Mouse (Mus musculus) megakaryocyte-erythroid progenitor cell, adult 5-6 weeks (primary cell): ENCODE measurements around the gene Tbata. TPM values are rescaled to one million over a fixed set of nuclear protein-coding genes. Genes with fewer than 3 reads are reported as not detected.

Experiments
- ATAC-seq: replicated peaks from 2 replicates; pipeline ENCODE4 v1.8.0; 2016; ENCODE audit warnings: mild to moderate bottlenecking, inconsistent platforms; ENCODE audit not compliant: severe bottlenecking, poor library complexity, low FRiP score, low TSS enrichment
- total RNA-seq, 2 experiments: library from RNA; stranded (forward) in 1 of 2; stranded (reverse) in 1 of 2; fragments of 200-1000, 215-1000 nt in 1 of 2; fragments of >200 nt in 1 of 2; fragmentation: Nextera tagmentation in 1 of 2; gene quantifications; 2 replicates each; pipeline ENCODE4 v1.2.3; 2014 to 2017

Tbata gene
- total RNA-seq, 2 experiments from 2014 or later, result not detected

DNA sequence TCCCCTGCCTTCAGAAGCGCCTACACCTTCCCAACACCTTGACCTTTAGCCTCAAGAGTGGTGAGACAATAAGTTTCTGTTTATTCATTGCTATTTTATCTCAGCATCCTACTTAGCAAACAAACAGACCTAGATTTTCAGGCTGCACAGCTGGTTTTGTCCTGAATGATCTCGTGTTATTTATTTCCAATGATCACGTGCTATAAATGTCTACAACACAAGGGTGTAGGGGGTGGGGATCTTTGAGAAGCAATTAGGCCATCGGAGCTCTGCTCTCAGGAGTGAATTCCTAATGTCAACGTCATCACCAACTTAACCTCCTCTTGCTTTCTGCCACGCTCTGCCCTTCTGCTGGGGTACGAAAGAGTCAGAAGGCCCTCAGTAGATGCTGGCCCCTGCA is 11.7 kb upstream of the Tbata start:
- no peak for ATAC-seq

DNA sequence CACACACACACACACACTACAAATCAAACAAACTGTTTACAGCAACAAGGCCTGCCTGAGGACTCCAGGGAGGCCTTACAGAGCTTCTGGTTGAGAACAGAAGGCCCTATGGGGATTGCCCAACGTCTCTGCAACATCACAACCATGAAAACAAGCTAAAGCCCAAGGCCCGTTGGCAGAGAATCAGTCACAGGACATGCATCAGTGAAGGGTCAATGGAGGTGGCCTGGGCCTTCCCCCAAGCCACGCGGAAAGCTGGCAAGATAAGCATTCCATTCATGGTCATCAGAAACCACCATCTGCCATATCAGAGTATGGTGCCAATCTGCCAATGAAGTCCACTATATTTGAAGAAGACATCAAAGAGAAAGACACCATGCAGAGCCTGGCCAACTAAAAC is 11.1 kb upstream of the Tbata start:
- ATAC-seq, result no peak

DNA sequence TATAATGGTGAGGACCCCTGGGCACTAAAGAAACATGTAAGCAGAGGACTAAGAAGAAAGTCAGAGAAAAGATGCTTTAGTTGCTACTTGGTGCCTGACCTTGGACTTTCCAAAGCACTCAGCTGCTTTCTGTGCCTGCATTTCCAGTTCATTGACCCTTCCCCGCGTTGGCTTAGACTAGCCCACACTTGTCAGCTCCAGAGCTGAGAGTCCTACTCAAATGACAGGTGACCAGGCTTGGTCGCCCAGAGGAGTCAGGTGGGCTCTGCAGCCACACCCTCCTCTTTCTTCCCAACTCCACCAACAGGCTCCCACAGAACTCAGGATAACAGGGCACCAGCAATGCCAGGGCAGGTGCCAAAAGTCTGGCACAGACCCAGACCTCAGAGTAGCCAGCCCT is 9.4 kb upstream of the Tbata start:
- ATAC-seq, result no peak

DNA sequence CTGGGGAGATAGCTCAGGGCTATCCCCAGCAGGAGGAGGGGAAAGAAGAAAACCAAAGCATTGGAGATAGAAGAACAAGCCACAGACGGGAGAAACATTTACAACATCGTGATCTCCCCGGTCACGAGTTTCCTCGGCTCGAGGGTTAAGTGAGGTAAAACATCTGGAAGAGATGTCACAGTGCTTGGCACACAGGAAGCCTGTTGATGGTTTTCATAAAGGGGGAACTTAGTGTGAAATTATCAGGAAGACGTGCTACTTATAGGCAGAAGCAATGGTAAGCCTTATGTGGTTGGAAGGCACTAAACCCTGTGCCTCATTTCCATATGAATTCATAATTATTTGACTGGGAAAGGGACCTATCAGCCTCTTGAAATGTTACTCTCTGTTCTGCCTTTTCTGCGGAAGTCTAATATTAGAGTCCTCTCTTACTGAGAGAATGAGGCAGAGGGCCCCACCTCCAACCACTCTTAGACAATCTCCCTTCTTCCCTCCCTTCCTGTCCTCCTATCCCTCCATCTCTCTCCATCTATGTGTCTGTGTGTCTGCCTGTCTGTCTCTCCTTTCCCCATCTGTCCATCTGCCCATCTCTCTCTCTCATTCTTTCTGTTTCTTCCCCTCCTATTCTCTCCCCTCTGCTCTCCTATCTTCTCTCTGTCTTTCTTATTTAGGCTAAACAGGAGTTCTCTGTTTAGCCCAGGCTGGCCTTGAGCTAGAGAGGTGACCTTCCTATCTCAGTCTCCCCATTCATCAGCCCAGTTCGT is 4.2 kb upstream of the Tbata start:
- no peak for ATAC-seq

DNA sequence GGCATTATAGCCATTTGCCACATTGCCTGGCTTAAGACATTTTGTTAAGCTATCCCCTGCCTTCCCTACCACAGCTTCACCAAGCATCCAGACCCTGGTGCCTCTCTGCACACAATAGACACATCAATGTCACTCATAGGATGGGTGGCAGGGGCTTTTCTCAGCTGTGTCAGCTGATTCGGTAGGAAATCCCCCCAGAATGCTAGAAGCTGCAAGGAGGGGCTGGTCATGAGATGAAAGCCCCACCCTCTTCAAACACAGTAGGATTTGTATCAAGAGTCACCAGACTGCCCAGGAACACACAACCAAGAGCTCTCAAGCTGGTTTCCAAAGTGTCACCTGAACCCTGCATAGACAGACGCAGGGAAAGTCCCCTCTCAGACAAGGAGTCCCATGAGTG is 3.4 kb upstream of the Tbata start:
- no peak for ATAC-seq

DNA sequence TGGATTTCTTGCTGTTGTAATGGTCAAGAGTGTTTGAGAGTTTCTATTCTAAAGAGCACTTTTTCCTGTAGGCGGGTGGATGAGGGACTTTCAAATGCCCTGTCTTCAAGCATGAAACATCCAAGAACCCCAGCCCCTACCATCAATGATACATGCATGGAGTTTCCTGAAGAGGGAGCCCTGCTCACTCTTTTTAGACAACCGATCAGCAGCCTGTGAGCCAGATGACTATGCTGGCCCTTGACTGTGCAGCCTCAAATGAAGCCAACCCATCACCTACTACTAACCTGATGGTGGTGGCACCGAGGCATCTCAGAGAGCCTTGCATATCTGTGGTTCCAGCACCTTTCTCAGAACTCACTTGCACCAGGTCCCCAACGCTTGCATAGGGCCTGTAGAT is 742 bp downstream of the Tbata start:
- ATAC-seq, result no peak

DNA sequence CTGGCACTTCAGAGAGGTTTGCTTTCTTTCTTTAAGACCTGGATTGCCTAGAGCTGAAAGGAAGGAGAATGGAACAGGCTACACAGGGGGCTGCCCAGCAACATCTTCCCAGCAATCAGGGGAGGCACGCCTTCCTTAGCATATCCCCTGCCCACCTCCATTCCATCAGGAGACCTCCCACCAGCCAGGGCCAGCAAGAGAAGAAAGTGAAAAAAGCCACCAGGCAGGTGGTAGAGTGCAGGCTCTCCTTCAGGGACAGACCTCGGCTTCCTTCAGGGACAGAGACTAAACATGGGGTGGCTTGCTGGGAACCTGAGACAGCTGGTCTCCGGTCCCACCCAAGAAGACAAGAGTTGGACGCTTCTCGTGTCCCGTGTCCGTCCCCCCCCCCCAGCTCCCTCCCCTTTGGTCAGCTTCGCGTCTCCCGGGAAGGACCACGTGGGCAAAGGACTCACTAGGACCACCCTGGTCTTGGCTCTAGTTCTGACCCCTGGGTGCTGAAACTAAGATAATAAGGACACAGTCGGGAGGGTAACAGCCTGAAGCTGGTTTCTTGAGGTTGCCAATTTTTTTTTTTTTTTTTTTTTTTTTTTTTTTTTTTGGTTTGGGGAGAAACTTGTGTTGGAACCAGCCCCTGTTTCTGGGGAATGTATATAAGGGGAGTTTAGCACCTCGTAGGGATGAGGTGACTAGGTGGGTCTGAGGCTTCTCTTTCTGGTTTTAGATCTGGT is 3.1 kb downstream of the Tbata start:
- ATAC-seq, result no peak

DNA sequence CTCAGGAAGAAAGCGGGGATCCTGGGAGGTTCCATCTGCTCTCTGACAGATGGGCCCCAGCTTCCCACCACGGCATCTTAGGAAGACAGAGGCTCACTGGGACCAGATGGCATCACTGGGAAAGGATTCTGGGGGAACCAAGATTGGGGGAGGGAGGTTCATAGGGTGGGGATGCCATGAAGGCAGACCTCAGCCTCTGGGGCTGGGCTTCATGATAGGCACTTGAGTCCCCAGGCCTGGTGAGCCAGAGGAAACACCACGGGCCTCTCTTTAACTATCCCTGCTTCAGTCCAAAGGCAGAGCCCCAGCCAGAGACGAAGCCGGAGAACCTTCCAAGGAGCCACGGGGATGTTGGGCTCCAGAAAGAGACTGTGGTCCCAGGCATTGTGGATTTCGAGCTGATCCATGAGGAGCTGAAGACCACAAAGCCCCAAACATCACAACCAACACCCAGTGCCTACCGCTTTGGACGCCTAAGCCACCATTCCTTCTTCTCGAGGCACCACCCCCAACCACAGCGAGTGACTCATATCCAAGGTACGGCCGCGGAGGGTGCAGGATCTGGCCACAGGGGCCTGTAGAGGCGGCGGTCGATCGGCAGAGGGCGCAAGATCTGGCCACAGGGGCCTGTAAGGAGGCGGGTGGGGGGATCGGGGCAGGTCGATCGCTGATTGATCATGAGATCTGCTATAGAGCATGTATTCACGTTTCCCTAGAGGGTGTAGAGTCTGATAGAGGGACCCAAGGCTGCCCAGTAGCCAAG is 3.9 kb downstream of the Tbata start:
- peak; percentile 60 for ATAC-seq

DNA sequence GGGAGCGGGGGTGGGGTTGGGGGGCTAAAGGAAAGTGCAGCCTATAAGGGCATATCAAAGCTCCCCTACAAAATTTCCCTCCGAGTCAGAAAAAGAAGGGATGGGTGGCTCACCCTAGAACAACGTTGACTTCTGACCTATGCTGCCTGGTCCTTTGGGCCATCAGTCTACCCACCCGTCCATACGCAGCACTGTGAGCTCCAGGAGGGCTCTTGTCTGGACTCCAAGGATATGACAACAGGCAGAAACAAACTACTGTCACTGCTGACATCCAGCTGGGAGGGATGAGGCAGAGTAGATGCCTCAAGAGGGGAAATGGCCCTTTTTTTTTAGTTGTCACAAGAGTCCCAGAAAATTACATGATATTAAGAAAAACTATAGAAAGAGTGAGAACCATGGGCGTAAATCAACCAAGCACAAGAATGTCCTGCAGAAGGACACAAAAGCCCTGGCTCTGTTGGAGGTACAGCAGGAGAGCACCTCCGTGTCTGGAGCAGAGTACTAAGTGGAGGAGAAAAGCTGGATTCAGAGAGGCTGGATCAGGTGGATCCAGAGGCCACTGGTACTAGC is 4.6 kb downstream of the Tbata start:
- no peak for ATAC-seq

DNA sequence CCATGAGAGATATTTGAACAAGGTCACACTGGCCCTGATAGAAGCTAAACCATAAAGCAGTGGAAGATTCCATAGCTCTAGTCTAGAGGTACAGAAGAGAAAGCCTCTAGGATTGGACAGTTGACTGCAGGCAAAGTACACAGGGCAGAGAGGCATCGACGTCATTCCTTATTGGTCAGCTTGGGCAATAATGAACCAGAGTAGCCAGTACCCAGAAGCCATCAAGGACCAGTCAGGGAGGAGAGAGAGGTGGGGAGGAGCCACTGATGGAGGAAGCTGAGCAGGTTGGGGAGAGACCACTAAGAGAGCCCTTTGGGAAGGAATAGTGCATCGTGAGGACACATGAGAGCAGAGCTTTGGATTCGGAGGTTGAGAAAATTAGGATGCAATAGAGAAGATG is 6.0 kb downstream of the Tbata start:
- ATAC-seq, result no peak

DNA sequence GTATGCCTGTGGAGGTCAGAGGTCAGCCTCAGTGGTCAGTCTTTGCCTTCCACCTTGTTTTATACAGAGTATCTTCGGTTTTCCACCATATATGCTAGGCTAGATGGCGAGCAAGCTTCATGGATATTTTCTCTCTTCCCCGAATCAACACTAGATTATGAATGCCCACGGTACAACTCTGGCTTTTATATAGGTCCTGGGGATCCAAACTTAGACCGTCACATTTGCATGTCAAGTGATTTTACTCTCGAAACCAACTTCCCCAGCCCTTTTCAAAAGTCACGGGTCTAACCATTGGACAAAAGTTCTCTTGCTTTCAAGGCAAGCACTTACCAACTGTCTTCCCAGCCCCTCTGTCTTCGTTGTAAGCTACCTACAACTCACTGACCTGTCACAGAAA is 6.9 kb downstream of the Tbata start:
- no peak for ATAC-seq

DNA sequence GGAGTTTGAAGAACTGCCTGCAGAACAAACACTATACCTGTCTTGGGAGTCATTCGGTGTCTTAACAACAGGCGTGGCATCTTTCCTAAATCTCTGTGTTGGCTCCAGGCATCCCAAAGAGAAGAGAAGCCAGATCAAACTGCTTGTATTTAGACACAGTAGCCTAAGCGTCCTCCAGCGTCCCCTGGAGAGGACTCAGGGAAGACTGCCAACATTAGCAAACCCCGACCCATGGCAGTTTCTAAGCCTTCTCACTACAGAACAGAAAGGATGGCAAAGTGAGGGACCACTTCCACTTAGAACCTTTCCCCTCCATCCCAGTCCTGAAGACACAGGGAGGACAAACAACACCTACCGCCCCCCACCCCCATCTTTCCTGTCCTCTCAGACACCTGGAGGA is 8.2 kb downstream of the Tbata start:
- no peak for ATAC-seq

DNA sequence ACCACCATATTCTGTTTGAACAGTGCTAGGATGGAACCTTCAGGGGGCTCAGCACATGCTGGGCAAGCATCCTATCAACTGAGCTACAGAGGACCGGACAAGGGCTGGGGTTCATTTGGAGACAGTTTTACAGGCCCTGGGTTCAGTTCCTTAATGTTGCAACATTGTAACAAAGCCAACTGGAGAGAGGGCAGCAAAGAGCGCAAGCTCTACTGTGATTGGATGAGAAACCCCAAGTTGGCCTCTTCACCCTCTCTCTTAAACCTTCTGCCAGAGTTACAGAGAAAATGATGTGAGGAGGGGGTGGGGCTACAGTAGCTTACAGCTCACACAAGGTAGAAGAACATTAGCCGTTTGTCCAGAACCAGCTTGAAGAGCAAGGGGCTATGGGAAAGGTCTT is 15.2 kb downstream of the Tbata start:
- no peak for ATAC-seq

DNA sequence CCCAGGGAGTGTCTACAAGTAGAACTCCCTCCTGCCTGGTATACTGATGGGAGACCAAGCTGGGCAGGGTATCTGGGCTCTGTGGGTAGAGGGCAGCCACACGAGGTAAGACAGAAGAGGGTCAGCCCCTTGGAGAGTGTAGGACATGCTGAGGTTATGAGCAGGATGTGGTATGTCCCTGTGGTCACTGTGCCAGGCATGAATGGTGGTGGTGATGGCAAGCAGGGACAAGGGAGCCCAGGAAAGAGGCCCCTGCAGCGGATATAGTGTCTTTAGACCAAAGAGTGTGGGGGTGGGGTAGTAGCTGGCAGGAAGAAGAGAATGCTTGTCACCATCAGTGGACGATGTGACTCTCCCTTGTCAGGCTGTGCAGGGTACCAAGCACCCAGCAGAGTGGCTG is 16.3 kb downstream of the Tbata start:
- no peak for ATAC-seq

DNA sequence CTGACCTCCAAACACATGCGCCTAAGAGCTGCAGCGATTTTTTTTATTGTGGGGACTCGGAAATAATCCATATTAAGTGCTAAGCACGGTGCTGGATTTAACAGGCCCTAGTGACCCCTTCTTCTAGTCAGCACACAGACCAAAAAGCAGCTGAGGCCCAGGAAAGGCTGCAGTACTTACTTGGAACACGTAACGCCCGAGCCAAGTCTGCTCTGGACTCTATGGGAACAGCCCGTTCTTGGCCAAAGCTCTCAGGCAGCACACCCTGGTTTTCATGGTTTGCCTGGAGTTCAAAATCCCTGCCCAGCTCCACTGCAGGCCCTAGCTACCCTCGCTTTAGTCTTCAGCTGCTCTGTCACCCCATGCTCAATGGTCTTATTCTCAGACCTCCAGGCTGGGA is 22.9 kb downstream of the Tbata start:
- no peak for ATAC-seq

DNA sequence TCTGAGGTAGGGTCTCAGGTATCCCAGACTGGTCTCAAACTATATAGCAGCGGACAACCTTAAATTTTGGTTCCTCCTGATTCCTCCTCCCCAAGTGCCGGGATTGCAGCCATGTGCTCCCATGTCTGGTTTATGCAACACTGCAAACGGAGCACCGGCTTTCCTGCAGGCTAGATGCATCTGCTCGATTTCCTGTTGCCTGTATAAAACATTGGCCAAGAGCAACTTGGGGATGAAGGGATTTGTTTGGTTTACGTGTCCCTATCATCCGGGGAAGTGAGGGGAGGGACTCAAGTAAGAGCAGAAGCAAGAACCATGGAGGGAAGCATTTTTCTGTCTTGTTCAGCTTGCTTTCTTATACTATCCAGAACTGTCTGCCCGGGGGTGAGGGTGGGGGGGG is 23.5 kb downstream of the Tbata start:
- no peak for ATAC-seq

DNA sequence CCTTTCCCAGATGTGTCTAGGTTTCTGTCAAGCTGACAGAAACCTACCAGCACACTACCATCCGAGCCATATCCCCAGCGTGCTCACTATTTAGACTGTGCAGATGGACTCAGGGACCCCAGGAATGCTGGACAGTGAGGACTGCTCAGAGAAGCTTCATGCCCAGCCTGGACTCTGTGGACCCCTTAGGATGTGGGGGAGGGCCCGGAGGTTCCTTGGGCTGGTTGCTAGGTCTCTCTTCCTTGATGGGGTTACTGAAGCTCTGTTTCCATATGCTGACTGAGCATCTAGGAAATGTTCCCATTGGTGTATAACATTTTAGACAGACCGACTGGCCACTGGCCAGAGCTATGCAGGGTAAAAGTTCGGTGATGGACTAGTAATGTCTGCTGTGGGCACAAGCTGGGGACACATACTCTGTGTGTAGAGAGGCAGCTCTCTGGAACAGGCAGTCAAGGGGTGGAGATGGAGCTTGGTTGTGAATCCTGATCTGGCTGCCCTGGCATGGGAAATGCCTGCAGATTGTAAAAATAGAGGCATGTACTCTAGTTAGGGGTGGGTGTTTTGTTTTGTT is 24.1 kb downstream of the Tbata start:
- no peak for ATAC-seq

DNA sequence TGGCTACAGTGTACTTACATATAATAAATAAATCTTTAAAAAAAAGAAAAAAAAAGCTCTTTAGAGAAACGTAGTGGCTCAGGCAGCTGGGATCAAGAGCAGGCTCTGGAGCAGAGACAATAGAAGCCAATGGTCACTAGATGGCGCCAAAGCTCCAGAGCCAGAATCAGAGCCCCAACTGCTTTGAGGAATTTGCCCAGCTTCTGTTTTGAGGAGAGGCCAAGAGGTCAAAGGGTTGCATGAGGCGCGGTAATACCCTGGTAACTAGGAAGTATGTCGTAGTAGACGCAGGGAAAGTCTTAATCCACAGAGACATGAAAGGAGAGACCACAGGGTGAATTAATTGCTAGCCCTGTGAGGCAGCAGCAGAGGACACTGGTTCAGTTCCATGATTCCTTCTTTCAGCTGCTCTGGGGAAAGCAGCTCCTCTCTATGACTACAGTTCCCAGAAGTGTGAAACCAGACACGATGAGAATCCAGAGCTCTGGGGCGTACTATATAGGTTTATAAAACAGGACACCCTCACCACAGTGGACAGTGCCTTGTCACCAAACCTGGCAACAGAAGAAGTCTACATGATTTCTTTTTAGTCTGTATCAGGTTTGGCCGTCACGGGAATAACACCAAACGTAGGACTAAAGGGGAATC is 27.9 kb downstream of the Tbata start:
- peak; percentile 61; the same call in 1 of the 2 replicates for ATAC-seq

DNA sequence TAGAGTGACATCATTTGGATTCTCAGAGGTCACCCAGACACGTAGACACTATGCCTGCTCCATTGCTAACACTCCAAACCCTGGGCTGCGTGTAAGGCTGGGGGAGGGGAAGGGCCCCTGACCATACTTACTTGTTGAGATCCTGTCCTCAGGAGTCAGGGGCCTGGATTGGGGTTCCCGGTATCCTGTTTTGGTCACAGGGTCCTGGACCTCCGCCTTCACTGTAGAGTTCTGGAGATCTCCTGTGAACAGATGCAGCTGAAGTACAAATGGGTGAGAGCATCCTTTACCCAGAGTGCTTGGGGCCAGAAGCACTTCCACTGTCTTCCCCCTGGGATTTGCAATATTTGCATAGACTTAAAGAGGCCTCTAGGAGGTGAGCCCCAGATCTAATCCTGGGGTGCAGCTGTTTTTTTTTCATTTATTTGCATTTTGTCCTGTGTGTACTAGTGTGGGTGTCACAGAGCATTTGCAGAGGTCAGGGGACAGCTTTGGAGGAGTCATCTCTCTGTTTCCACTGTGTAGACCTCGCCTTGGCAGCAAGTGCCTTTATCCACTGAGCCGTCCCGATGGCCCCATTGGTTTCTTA is 28.6 kb downstream of the Tbata start:
- no peak for ATAC-seq
